Mouse (Mus musculus): Measurements from ENCODE around the gene Esrrg. TPM values are rescaled to one million over a fixed set of nuclear protein-coding genes. Genes with fewer than 3 reads are reported as not detected.

The Esrrg gene
- total and polyA plus RNA-seq, 3 experiments: 0.01 TPM; not detected in 2

GRCm38 (mm10) chr1:187652445-187652844 is 43.9 kb downstream of the Esrrg start:
- no peak overlapping the region for H3K27ac ChIP-seq (ENCODE audit: control insufficient read depth, low read depth, low read length)
- no peak overlapping the region for H3K4me3 ChIP-seq (ENCODE audit: control insufficient read depth in 1 of 2, insufficient read depth in 1 of 2, low read depth in 2 of 2, low read length in 2 of 2)
- no peaks in the 10 kb centered on the region for H3K36me3 ChIP-seq (ENCODE audit: control insufficient read depth in 1 of 2, insufficient read depth in 2 of 2, low read length in 2 of 2)
- H3K4me1 ChIP-seq (ENCODE audit: control insufficient read depth in 1 of 2, insufficient read depth in 2 of 2, low read length in 2 of 2): no peaks in the 10 kb centered on the region
- H3K79me2 ChIP-seq (ENCODE audit: control insufficient read depth, insufficient read depth, low read length, poor library complexity): no peaks in the 10 kb centered on the region
- no peaks in the 10 kb centered on the region for H3K27me3 ChIP-seq (ENCODE audit: control insufficient read depth in 1 of 2, insufficient read depth in 2 of 2, low read length in 2 of 2)
- DNase-seq (ENCODE audit: low read depth, low spot score): no peak
- TF ChIP-seq TAL1 (IDR thresholded peaks at IDR 0.05; ENCODE audit: low read length): no peak
- TF ChIP-seq TBP (IDR thresholded peaks at IDR 0.05; ENCODE audit: low read depth, low read length): no peak
- TF ChIP-seq ZKSCAN1 (IDR thresholded peaks at IDR 0.05; ENCODE audit: low read depth, low read length): no peak
- no peak for TF ChIP-seq SIN3A (IDR thresholded peaks at IDR 0.05; ENCODE audit: low read length)
- no peak for TF ChIP-seq MAX (IDR thresholded peaks at IDR 0.05; ENCODE audit: low read length)
- TF ChIP-seq MYC (IDR thresholded peaks at IDR 0.05; ENCODE audit: low read depth, low read length): no peak
- TF ChIP-seq ELF1 (IDR thresholded peaks at IDR 0.05; ENCODE audit: low read depth, low read length): no peak
- TF ChIP-seq JUND (IDR thresholded peaks at IDR 0.05; ENCODE audit: low read depth, low read length): no peak
- no peak for TF ChIP-seq CHD2 (IDR thresholded peaks at IDR 0.05; ENCODE audit: low read length)
- TF ChIP-seq TCF12 (IDR thresholded peaks at IDR 0.05; ENCODE audit: low read depth, low read length): no peak
- no peak for TF ChIP-seq MEF2A (IDR thresholded peaks at IDR 0.05; ENCODE audit: extremely low read depth, insufficient replicate concordance, low read depth, low read length, poor library complexity, severe bottlenecking)
- no peak for TF ChIP-seq UBTF (IDR thresholded peaks at IDR 0.05; ENCODE audit: borderline replicate concordance, insufficient read depth, low read depth, low read length)
- TF ChIP-seq NELFE (IDR thresholded peaks at IDR 0.05; ENCODE audit: low read depth, low read length): no peak
- no peak for TF ChIP-seq CTCF (IDR thresholded peaks at IDR 0.05 in 2 of 3, conservative IDR thresholded peaks at IDR 0.05 in 1 of 3; ENCODE audit: control insufficient read depth in 1 of 3, insufficient read depth in 1 of 3, low read depth in 2 of 3, low read length in 3 of 3, poor library complexity in 1 of 3, severe bottlenecking in 1 of 3)
- no peak for TF ChIP-seq NRF1 (IDR thresholded peaks at IDR 0.05; ENCODE audit: insufficient read depth, low read depth, low read length, poor library complexity, severe bottlenecking)
- H3K9ac ChIP-seq (ENCODE audit: control insufficient read depth, low read depth, low read length, poor library complexity, severe bottlenecking): no peak overlapping the region
- no peaks in the 10 kb centered on the region for H3K9me3 ChIP-seq (replicated peaks; ENCODE audit: insufficient read depth, low read length)

- no peaks in the 10 kb centered on the region for H3K9me3 ChIP-seq (replicated peaks; ENCODE audit: insufficient read depth, low read length)
Observed at GRCm38 (mm10) chr1:187653390-187653789, 44.8 kb downstream of the Esrrg start.

More at GRCm38 (mm10) chr1:187653390-187653789, 44.8 kb downstream of the Esrrg start:
- no peak overlapping the region for H3K4me3 ChIP-seq (ENCODE audit: control insufficient read depth in 1 of 2, insufficient read depth in 1 of 2, low read depth in 2 of 2, low read length in 2 of 2)
- no peak overlapping the region for H3K27ac ChIP-seq (ENCODE audit: control insufficient read depth, low read depth, low read length)
- no peak for DNase-seq (ENCODE audit: low read depth, low spot score)
- no peaks in the 10 kb centered on the region for H3K4me1 ChIP-seq (ENCODE audit: control insufficient read depth in 1 of 2, insufficient read depth in 2 of 2, low read length in 2 of 2)
- TF ChIP-seq ETS1 (IDR thresholded peaks at IDR 0.05; ENCODE audit: low read depth, low read length): no peak
- no peak for TF ChIP-seq NELFE (IDR thresholded peaks at IDR 0.05; ENCODE audit: low read depth, low read length)
- no peak for TF ChIP-seq MAZ (IDR thresholded peaks at IDR 0.05; ENCODE audit: low read depth, low read length)
- no peak for TF ChIP-seq RAD21 (IDR thresholded peaks at IDR 0.05; ENCODE audit: low read depth, low read length)
- TF ChIP-seq POLR2AphosphoS5 (IDR thresholded peaks at IDR 0.05; ENCODE audit: borderline replicate concordance, low read depth, low read length): no peak
- no peak for TF ChIP-seq RCOR1 (IDR thresholded peaks at IDR 0.05; ENCODE audit: low read depth, low read length)
- TF ChIP-seq MAX (IDR thresholded peaks at IDR 0.05; ENCODE audit: low read length): no peak
- TF ChIP-seq NRF1 (IDR thresholded peaks at IDR 0.05; ENCODE audit: insufficient read depth, low read depth, low read length, poor library complexity, severe bottlenecking): no peak
- TF ChIP-seq TAL1 (IDR thresholded peaks at IDR 0.05; ENCODE audit: low read length): no peak
- no peak for TF ChIP-seq ZNF384 (IDR thresholded peaks at IDR 0.05; ENCODE audit: low read depth, low read length)
- H3K36me3 ChIP-seq (ENCODE audit: control insufficient read depth in 1 of 2, insufficient read depth in 2 of 2, low read length in 2 of 2): no peaks in the 10 kb centered on the region
- H3K27me3 ChIP-seq (ENCODE audit: control insufficient read depth in 1 of 2, insufficient read depth in 2 of 2, low read length in 2 of 2): no peaks in the 10 kb centered on the region
- H3K9ac ChIP-seq (ENCODE audit: control insufficient read depth, low read depth, low read length, poor library complexity, severe bottlenecking): no peak overlapping the region
- no peaks in the 10 kb centered on the region for H3K79me2 ChIP-seq (ENCODE audit: control insufficient read depth, insufficient read depth, low read length, poor library complexity)
